Mouse (Mus musculus): ENCODE results near the gene Olfr775. TPM values are rescaled to one million over a fixed set of nuclear protein-coding genes. Genes with fewer than 3 reads are reported as not detected.

Gene Olfr775
- polyA plus RNA-seq (2014; fragmentation: Nextera tagmentation; extraction: Ambion mirVana), result not detected in 2 replicates

DNA sequence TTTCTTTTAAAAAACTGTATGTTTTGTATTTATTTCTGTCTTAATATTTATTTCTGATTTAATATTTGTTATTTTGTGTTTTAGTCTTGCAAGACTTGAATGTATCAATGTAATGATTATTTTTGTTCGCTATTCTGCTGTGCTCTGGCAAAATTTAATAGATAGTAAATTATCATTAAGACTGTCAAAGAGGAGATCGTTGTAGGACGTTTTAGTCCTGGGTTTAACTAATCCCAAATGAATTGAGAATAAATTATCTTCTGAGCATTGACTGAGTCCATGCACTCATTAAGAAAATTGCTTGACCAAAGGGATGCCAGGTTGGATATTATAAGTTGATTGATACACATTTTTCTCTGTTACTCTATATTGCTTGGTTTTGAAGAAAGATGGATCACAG lies at the start of gene Olfr775:
Olfr775 (plus strand) TSS at position 301 of the 400 bp plus-strand sequence.
- Histone ChIP-seq H3K9me3 (ENCODE audit: control insufficient read depth, low read length) (no peaks in the 10 kb centered on the region), H3K36me3 (ENCODE audit: control insufficient read depth, insufficient read depth, low read length) (no peaks in the 10 kb centered on the region), H3K4me3 (ENCODE audit: low read depth, low read length) (no peak within 1 kb of the TSS), H3K4me1 (replicated peaks; ENCODE audit: control insufficient read depth, insufficient read depth, low read length) (no peaks in the 10 kb centered on the region), H3K27ac (ENCODE audit: low read depth, low read length) (no peak within 1 kb of the TSS), H3K9ac (ENCODE audit: low read depth, low read length) (no peak within 1 kb of the TSS), H3K4me2 (no peak within 1 kb of the TSS), H3K27me3 (replicated peaks; ENCODE audit: control insufficient read depth, insufficient read depth, low read length) (no peaks in the 10 kb centered on the region)
- 65% methylated on average over 3 of the region's 3 CpGs for WGBS
- ATAC-seq (replicated peaks; ENCODE audit: low FRiP score) (no peak), DNase-seq (ENCODE audit: low spot score) (no peak)

DNA sequence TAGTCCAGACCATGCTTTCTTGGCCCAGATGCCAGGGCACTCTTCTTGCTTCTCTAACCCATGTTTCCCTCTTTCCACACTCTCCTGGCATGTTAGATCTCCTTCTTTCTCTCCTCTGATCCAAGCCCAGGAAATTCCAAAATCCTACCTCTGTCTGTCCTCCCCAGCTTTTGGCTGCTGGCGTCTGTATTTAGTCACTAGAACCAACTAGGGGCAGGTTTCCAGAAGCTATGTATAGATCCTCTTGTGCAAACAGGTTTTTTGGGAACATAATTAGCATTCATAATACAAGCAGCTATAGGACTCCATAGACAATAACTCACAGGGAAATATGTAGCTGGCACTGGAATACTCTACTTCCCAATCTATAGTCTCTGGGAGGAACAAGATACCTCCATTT lies 17.5 kb upstream of the Olfr775 start:
- ATAC-seq (replicated peaks; ENCODE audit: low FRiP score), result no peak
- 70% methylated on average over 1 of the region's 1 CpGs for whole genome bisulfite sequencing
- no peak overlapping the region for H3K27ac ChIP-seq (ENCODE audit: low read depth, low read length)

DNA sequence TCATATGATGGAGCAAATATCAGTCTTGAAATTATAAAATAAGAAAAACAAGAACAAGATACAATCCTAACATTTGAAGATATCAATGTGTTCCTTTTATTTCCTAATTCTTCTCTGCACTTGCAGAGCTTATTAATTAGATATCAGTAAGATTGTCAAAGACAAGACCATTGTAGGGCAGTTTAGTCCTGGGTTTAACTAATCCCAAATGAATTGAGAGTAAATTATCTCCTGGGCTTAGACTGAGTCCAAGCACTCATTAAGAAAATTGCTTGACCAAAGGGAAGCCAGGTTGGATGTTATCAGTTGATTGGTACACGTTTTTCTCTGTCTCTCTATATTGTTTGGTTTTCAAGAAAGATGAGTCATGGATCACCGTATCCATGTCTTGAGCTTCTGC lies 12.3 kb upstream of the Olfr775 start, which contains the start of gene Olfr774:
Olfr774 (plus strand) TSS at position 301 of the 400 bp plus-strand sequence.
- Histone ChIP-seq H3K4me1 (replicated peaks; ENCODE audit: control insufficient read depth, insufficient read depth, low read length) (no peaks in the 10 kb centered on the region), H3K27me3 (replicated peaks; ENCODE audit: control insufficient read depth, insufficient read depth, low read length) (no peaks in the 10 kb centered on the region), H3K9me3 (ENCODE audit: control insufficient read depth, low read length) (no peaks in the 10 kb centered on the region), H3K4me2 (no peak within 1 kb of the TSS), H3K27ac (ENCODE audit: low read depth, low read length) (no peak within 1 kb of the TSS), H3K9ac (ENCODE audit: low read depth, low read length) (no peak within 1 kb of the TSS), H3K36me3 (ENCODE audit: control insufficient read depth, insufficient read depth, low read length) (no peaks in the 10 kb centered on the region), H3K4me3 (ENCODE audit: low read depth, low read length) (no peak within 1 kb of the TSS)
- 67% methylated on average over 2 of the region's 2 CpGs for WGBS
- ATAC-seq (replicated peaks; ENCODE audit: low FRiP score) (no peak), DNase-seq (ENCODE audit: low spot score) (no peak)

More for the DNA sequence above, 17.5 kb upstream of the Olfr775 start:
- no peaks in the 10 kb centered on the region for H3K4me1 ChIP-seq (replicated peaks; ENCODE audit: control insufficient read depth, insufficient read depth, low read length)
- H3K9me3 ChIP-seq (ENCODE audit: control insufficient read depth, low read length), result no peaks in the 10 kb centered on the region
- H3K4me3 ChIP-seq (ENCODE audit: low read depth, low read length), result no peak overlapping the region
- no peak overlapping the region for H3K4me2 ChIP-seq
- no peak for DNase-seq (ENCODE audit: low spot score)
- no peaks in the 10 kb centered on the region for H3K36me3 ChIP-seq (ENCODE audit: control insufficient read depth, insufficient read depth, low read length)
- H3K9ac ChIP-seq (ENCODE audit: low read depth, low read length), result no peak overlapping the region
- H3K27me3 ChIP-seq (replicated peaks; ENCODE audit: control insufficient read depth, insufficient read depth, low read length), result no peaks in the 10 kb centered on the region

DNA sequence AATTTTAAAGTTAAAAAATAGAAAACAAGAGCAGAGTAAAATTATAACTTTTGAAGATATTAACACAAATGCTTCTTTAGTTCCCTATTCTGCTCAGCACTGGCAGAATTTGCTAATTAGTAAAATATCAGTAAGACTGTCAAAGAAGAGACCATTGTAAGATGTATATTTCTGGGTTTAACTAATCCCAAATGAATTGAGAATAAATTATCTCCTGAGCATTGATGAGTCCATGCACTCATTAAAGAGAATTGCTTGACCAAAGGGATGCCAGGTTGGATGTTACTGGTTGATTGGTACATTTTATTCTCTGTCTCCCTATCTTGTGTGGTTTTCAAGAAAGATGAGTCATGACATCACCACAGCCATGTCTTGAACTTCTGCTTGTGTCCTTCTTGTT lies 10.6 kb downstream of the Olfr775 start, which contains the start of gene Olfr776:
Olfr776 (plus strand) TSS at position 301 of the 400 bp plus-strand sequence.
- H3K27me3 ChIP-seq (replicated peaks; ENCODE audit: control insufficient read depth, insufficient read depth, low read length), result no peaks in the 10 kb centered on the region
- no peaks in the 10 kb centered on the region for H3K9me3 ChIP-seq (ENCODE audit: control insufficient read depth, low read length)
- H3K36me3 ChIP-seq (ENCODE audit: control insufficient read depth, insufficient read depth, low read length), result no peaks in the 10 kb centered on the region
- no peak within 1 kb of the TSS for H3K9ac ChIP-seq (ENCODE audit: low read depth, low read length)
- no peaks in the 10 kb centered on the region for H3K4me1 ChIP-seq (replicated peaks; ENCODE audit: control insufficient read depth, insufficient read depth, low read length)
- no peak within 1 kb of the TSS for H3K4me2 ChIP-seq
- no peak within 1 kb of the TSS for H3K4me3 ChIP-seq (ENCODE audit: low read depth, low read length)
- ATAC-seq (replicated peaks; ENCODE audit: low FRiP score) (no peak), DNase-seq (ENCODE audit: low spot score) (no peak)
- no peak within 1 kb of the TSS for H3K27ac ChIP-seq (ENCODE audit: low read depth, low read length)

- Histone ChIP-seq H3K4me1 (replicated peaks; ENCODE audit: control insufficient read depth, insufficient read depth, low read length) (no peaks in the 10 kb centered on the region), H3K9ac (ENCODE audit: low read depth, low read length) (no peak within 1 kb of the TSS), H3K9me3 (ENCODE audit: control insufficient read depth, low read length) (no peaks in the 10 kb centered on the region), H3K27me3 (replicated peaks; ENCODE audit: control insufficient read depth, insufficient read depth, low read length) (no peaks in the 10 kb centered on the region), H3K27ac (ENCODE audit: low read depth, low read length) (no peak within 1 kb of the TSS), H3K4me3 (ENCODE audit: low read depth, low read length) (no peak within 1 kb of the TSS), H3K4me2 (no peak within 1 kb of the TSS), H3K36me3 (ENCODE audit: control insufficient read depth, insufficient read depth, low read length) (no peaks in the 10 kb centered on the region)
- DNase-seq (ENCODE audit: low spot score) (no peak), ATAC-seq (replicated peaks; ENCODE audit: low FRiP score) (no peak)
- 81% methylated on average over 2 of the region's 2 CpGs for WGBS
Measured at GRCm38 (mm10) chr10:129271081-129271535, 22.9 kb downstream of the Olfr775 start, which contains the start of gene Olfr777. Gene Olfr777, minus strand, starts transcription at chr10:129271485.

Other genes starting within 250 kb of the Olfr775 start
- not detected in 2 replicates for gene Olfr763, start 237.6 kb upstream of the Olfr775 start, polyA plus RNA-seq (2014; fragmentation: Nextera tagmentation; extraction: Ambion mirVana)
- not detected in 2 replicates for gene Olfr764-ps1, start 208.5 kb upstream of the Olfr775 start, polyA plus RNA-seq (2014; fragmentation: Nextera tagmentation; extraction: Ambion mirVana)
- gene Olfr765, start 198.4 kb upstream of the Olfr775 start, polyA plus RNA-seq (2014; fragmentation: Nextera tagmentation; extraction: Ambion mirVana), result not detected in 2 replicates
- gene Olfr766-ps1, start 179.4 kb upstream of the Olfr775 start, polyA plus RNA-seq (2014; fragmentation: Nextera tagmentation; extraction: Ambion mirVana), result not detected in 2 replicates
- gene Olfr767, start 165.5 kb upstream of the Olfr775 start, polyA plus RNA-seq (2014; fragmentation: Nextera tagmentation; extraction: Ambion mirVana), result not detected in 2 replicates
- gene Olfr768, start 149.0 kb upstream of the Olfr775 start, polyA plus RNA-seq (2014; fragmentation: Nextera tagmentation; extraction: Ambion mirVana), result not detected in 2 replicates
- not detected in 2 replicates for gene Olfr769, start 130.6 kb upstream of the Olfr775 start, polyA plus RNA-seq (2014; fragmentation: Nextera tagmentation; extraction: Ambion mirVana)
- not detected in 2 replicates for gene Olfr770, start 109.4 kb upstream of the Olfr775 start, polyA plus RNA-seq (2014; fragmentation: Nextera tagmentation; extraction: Ambion mirVana)
- gene Olfr771, start 83.7 kb upstream of the Olfr775 start, polyA plus RNA-seq (2014; fragmentation: Nextera tagmentation; extraction: Ambion mirVana), result not detected in 2 replicates
- not detected in 2 replicates for gene Olfr772, start 70.5 kb upstream of the Olfr775 start, polyA plus RNA-seq (2014; fragmentation: Nextera tagmentation; extraction: Ambion mirVana)
- gene Olfr773, start 61.0 kb upstream of the Olfr775 start, polyA plus RNA-seq (2014; fragmentation: Nextera tagmentation; extraction: Ambion mirVana), result not detected in 2 replicates
- not detected in 2 replicates for gene Olfr774, start 12.2 kb upstream of the Olfr775 start, polyA plus RNA-seq (2014; fragmentation: Nextera tagmentation; extraction: Ambion mirVana)
- gene Olfr776, start 10.7 kb downstream of the Olfr775 start, polyA plus RNA-seq (2014; fragmentation: Nextera tagmentation; extraction: Ambion mirVana), result not detected in 2 replicates
- not detected in 2 replicates for gene Olfr777, start 23.1 kb downstream of the Olfr775 start, polyA plus RNA-seq (2014; fragmentation: Nextera tagmentation; extraction: Ambion mirVana)
- gene Olfr780, start 69.7 kb downstream of the Olfr775 start, polyA plus RNA-seq (2014; fragmentation: Nextera tagmentation; extraction: Ambion mirVana), result not detected in 2 replicates
- gene Olfr781, start 80.4 kb downstream of the Olfr775 start, polyA plus RNA-seq (2014; fragmentation: Nextera tagmentation; extraction: Ambion mirVana), result not detected in 2 replicates
- gene Olfr782, start 100.4 kb downstream of the Olfr775 start, polyA plus RNA-seq (2014; fragmentation: Nextera tagmentation; extraction: Ambion mirVana), result not detected in 2 replicates
- gene Olfr784, start 135.7 kb downstream of the Olfr775 start, polyA plus RNA-seq (2014; fragmentation: Nextera tagmentation; extraction: Ambion mirVana), result 0.07 TPM in 1 of 2 replicates, not detected in the other
- not detected in 2 replicates for gene Olfr785, start 157.0 kb downstream of the Olfr775 start, polyA plus RNA-seq (2014; fragmentation: Nextera tagmentation; extraction: Ambion mirVana)
- gene Olfr786, start 178.9 kb downstream of the Olfr775 start, polyA plus RNA-seq (2014; fragmentation: Nextera tagmentation; extraction: Ambion mirVana), result not detected in 2 replicates
- gene Olfr787, start 213.4 kb downstream of the Olfr775 start, polyA plus RNA-seq (2014; fragmentation: Nextera tagmentation; extraction: Ambion mirVana), result not detected in 2 replicates
- gene Olfr788, start 222.6 kb downstream of the Olfr775 start, polyA plus RNA-seq (2014; fragmentation: Nextera tagmentation; extraction: Ambion mirVana), result not detected in 2 replicates
- gene Olfr789, start 236.3 kb downstream of the Olfr775 start, polyA plus RNA-seq (2014; fragmentation: Nextera tagmentation; extraction: Ambion mirVana), result not detected in 2 replicates